Mouse (Mus musculus) embryonic fibroblast, embryonic 13.5 days (primary cell): Measurements from ENCODE around the gene Gtf2f2.

Experiments
- CTCF ChIP-seq: IDR thresholded peaks from 2 replicates; pipeline ENCODE4 v1.5.1; 2011; ENCODE audit warnings: mild to moderate bottlenecking, control low read depth, low read length, moderate library complexity, borderline replicate concordance; ENCODE audit not compliant: insufficient read depth
- POLR2A ChIP-seq: IDR thresholded peaks from 2 replicates; pipeline ENCODE4 v1.6.1; 2011; ENCODE audit warnings: low read depth, mild to moderate bottlenecking, control low read depth, low read length, moderate library complexity

DNA sequence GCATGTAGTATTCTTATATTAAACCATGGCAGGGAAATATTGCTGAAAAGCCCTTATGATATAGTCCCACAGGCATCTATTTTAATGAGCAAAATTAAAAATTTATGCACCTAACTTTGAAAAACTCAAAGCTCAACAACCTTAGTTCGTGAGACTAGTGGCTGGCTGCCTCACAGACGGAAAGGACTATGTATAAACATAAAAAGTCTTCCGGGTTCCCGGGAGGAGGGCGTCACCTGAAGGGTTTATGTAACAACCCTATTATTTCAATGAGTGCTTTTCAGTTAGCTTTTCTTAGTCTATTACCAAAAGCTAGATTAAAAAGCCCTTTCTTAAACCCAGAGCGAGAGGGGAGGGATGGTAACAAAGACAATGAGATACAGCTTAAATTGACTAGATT lies 98.7 kb downstream of the Gtf2f2 start:
- no peak for TF ChIP-seq CTCF
- TF ChIP-seq POLR2A: no peak
